Mouse (Mus musculus) neural tube, embryonic 14.5 days (tissue): ENCODE measurements around the gene Cntn2. TPM values are rescaled to one million over a fixed set of nuclear protein-coding genes. Genes with fewer than 3 reads are reported as not detected.
A peak's percentile ranks its signal among the peaks of the same experiment; 100 is the strongest.
"Not testable (repeated sequence)": the region's sequence is repeated elsewhere in the genome, so short reads cannot be mapped to it uniquely, and the experiment has no call there.

Experiments used
- ATAC-seq: fragments of 200-750 bp; cut with Nextera tagmentation; 2 replicates; pipeline ENCODE4 v1.8.0; 2017; ENCODE audit warnings: low read depth, mild to moderate bottlenecking, moderate TSS enrichment, moderate library complexity
- H3K27ac ChIP-seq: fragments of 300-500 bp; sonication (generic); 2 replicates; pipeline ENCODE4 v1.5.1; 2014; ENCODE audit warnings: low read depth, mild to moderate bottlenecking, control low read depth, low read length, moderate library complexity, mixed read lengths
- H3K27me3 ChIP-seq: fragments of 300-500 bp; sonication (generic); 2 replicates; pipeline ENCODE4 v1.6.1; 2014; ENCODE audit warnings: low read length; ENCODE audit not compliant: control insufficient read depth, insufficient read depth
- H3K36me3 ChIP-seq: fragments of 300-500 bp; sonication (generic); 2 replicates; pipeline ENCODE4 v1.6.1; 2014; ENCODE audit warnings: low read length, mixed read lengths; ENCODE audit not compliant: control insufficient read depth, insufficient read depth
- H3K4me1 ChIP-seq: fragments of 300-500 bp; sonication (generic); 2 replicates; pipeline ENCODE4 v1.6.1; 2014; ENCODE audit warnings: low read length; ENCODE audit not compliant: control insufficient read depth, insufficient read depth
- H3K4me2 ChIP-seq: fragments of 300-500 bp; sonication (generic); 2 replicates; pipeline ENCODE4 v1.6.1; 2014; ENCODE audit warnings: mild to moderate bottlenecking, low read depth, low read length, control low read depth
- H3K4me3 ChIP-seq: fragments of 300-500 bp; sonication (generic); 2 replicates; pipeline ENCODE4 v1.5.1; 2014; ENCODE audit warnings: low read depth, low read length, control low read depth, mixed read lengths
- H3K9ac ChIP-seq: fragments of 300-500 bp; sonication (generic); replicated peaks from 2 replicates; pipeline ENCODE4 v1.6.1; 2014; ENCODE audit warnings: low read depth, mild to moderate bottlenecking, control low read depth, low read length, mixed read lengths
- H3K9me3 ChIP-seq: fragments of 300-500 bp; sonication (generic); 2 replicates; pipeline ENCODE4 v1.6.1; 2016; ENCODE audit warnings: low read length; ENCODE audit not compliant: control insufficient read depth
- WGBS: fragments of 180-500 bp; shearing (Covaris S2); extraction: QIAGEN DNeasy Blood & Tissue Kit; methylation state at CpG from one replicate; pipeline ENCODE4 v1.1.7; 2014; 5-methylcytosine and 5-hydroxymethylcytosine counted together
- polyA plus RNA-seq: library from polyadenylated mRNA; unstranded; fragments of >200 nt; fragmentation: Nextera tagmentation; extraction: Ambion mirVana; gene quantifications from 2 replicates; pipeline ENCODE4 v1.2.1, GENCODE M21; 2014

Gene Cntn2
- polyA plus RNA-seq, 1 experiment from 2014 or later: 18.5 TPM

GRCm38 (mm10) chr1:132476928-132477691 lies 65.9 kb downstream of the Cntn2 start, which contains the start of gene Rbbp5:
Gene Rbbp5 (plus strand): TSS chr1:132477365.
- H3K4me1 ChIP-seq: peaks cover 24% of the 10 kb centered on the region
- H3K4me3 ChIP-seq: peak within 1 kb of the TSS; percentile 65
- WGBS: 1% methylated on average over 42 of the region's 43 CpGs

GRCm38 (mm10) chr1:132476575-132476927 lies 66.5 kb downstream of the Cntn2 start:
- H3K4me2 ChIP-seq: peak overlapping the region; percentile 88

More at GRCm38 (mm10) chr1:132476928-132477691, 65.9 kb downstream of the Cntn2 start, which contains the start of gene Rbbp5:
- peak; percentile 92 for ATAC-seq
- Histone ChIP-seq H3K27ac (peak within 1 kb of the TSS; percentile 60), H3K9ac (peak within 1 kb of the TSS; percentile 76), H3K27me3 (no peaks in the 10 kb centered on the region), H3K9me3 (no peaks in the 10 kb centered on the region), H3K36me3 (no peaks in the 10 kb centered on the region), H3K4me2 (peak within 1 kb of the TSS; percentile 88)

GRCm38 (mm10) chr1:132474496-132474895 lies 68.6 kb downstream of the Cntn2 start:
- Histone ChIP-seq H3K9ac (no peak overlapping the region), H3K36me3 (no peaks in the 10 kb centered on the region), H3K27me3 (no peaks in the 10 kb centered on the region), H3K4me3 (no peak overlapping the region), H3K27ac (no peak overlapping the region), H3K4me1 (peaks cover 24% of the 10 kb centered on the region), H3K9me3 (no peaks in the 10 kb centered on the region), H3K4me2 (no peak overlapping the region)
- 85% methylated on average over 1 of the region's 1 CpGs for WGBS
- ATAC-seq: no peak

More at GRCm38 (mm10) chr1:132476575-132476927, 66.5 kb downstream of the Cntn2 start:
- peak; percentile 63 for ATAC-seq
- Histone ChIP-seq H3K9ac (peak overlapping the region; percentile 76), H3K27ac (peak overlapping the region; percentile 44), H3K4me1 (peaks cover 24% of the 10 kb centered on the region), H3K9me3 (no peaks in the 10 kb centered on the region), H3K36me3 (no peaks in the 10 kb centered on the region), H3K4me3 (peak overlapping the region; percentile 65), H3K27me3 (no peaks in the 10 kb centered on the region)
- 6% methylated on average over 9 of the region's 9 CpGs for WGBS

DNA sequence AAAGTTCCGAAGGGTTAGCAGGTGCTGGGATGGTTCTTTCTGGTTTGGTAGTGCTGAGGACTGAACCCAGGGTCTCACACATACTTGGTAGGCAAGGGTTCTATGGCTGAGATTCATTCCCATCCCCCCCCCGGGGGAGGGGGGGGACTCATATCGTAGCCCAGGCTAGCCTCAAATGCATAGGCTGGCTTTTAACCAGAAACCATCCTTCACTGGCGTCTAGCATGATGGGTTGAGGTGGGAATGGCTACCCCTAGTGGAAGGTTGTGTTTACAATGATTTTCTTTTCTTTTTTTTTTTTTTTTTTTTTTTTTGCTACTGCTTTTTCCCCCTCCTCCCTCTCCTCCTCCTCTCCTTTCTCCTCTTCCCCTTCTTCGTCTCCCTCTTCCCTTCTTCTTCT lies 70.5 kb downstream of the Cntn2 start:
- Histone ChIP-seq H3K27me3 (no peaks in the 10 kb centered on the region), H3K4me2 (no peak overlapping the region), H3K9me3 (no peaks in the 10 kb centered on the region), H3K9ac (no peak overlapping the region), H3K27ac (no peak overlapping the region), H3K4me1 (peaks cover 8% of the 10 kb centered on the region; the same call in 1 of the 2 replicates), H3K36me3 (no peaks in the 10 kb centered on the region), H3K4me3 (no peak overlapping the region)
- 60% methylated on average over 5 of the region's 5 CpGs for WGBS
- no peak for ATAC-seq

DNA sequence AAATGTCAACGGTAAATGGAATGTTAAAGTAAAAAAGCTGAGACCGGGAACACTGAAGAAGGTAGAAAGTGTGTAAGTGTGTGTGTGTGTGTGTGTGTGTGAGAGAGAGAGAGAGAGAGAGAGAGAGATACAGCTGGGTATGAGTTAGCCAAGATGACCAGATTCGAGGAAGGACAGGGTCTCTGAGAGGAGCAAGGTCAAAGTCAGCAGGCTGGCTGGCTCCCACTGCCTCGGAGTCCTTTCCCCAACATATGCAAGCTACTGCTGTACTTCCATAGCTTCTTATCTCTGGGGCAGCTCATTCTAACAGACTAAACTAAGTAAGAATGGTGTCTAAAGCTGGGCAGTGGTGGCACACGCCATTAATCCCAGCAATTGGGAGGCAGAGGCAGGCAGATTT lies 71.6 kb downstream of the Cntn2 start:
- H3K27ac ChIP-seq: no peak overlapping the region
- H3K36me3 ChIP-seq: 0 out of 2 replicates have a peak, but pooled peaks cover 4% of the 10 kb centered on the region
- ATAC-seq: no peak
- H3K4me2 ChIP-seq: no peak overlapping the region
- 94% methylated on average over 5 of the region's 5 CpGs for WGBS
- no peak overlapping the region for H3K9ac ChIP-seq
- H3K4me1 ChIP-seq: peaks cover 8% of the 10 kb centered on the region; the same call in 1 of the 2 replicates
- H3K4me3 ChIP-seq: no peak overlapping the region
- H3K9me3 ChIP-seq: no peaks in the 10 kb centered on the region
- H3K27me3 ChIP-seq: no peaks in the 10 kb centered on the region

- H3K9me3 ChIP-seq: no peaks in the 10 kb centered on the region
- peaks cover 5% of the 10 kb centered on the region; the same call in 1 of the 2 replicates for H3K4me1 ChIP-seq
- no peak for ATAC-seq
- H3K27ac ChIP-seq: no peak overlapping the region
- H3K4me2 ChIP-seq: no peak overlapping the region
- 0 out of 2 replicates have a peak, but pooled peaks cover 4% of the 10 kb centered on the region for H3K36me3 ChIP-seq
- WGBS: 94% methylated on average over 2 of the region's 2 CpGs
- H3K9ac ChIP-seq: no peak overlapping the region
- H3K27me3 ChIP-seq: no peaks in the 10 kb centered on the region
- H3K4me3 ChIP-seq: no peak overlapping the region
Measured at GRCm38 (mm10) chr1:132471032-132471431, 72.0 kb downstream of the Cntn2 start.

- WGBS: 96% methylated on average over 1 of the region's 1 CpGs
Measured at GRCm38 (mm10) chr1:132470031-132470430, 73.0 kb downstream of the Cntn2 start.

GRCm38 (mm10) chr1:132469519-132469918 lies 73.5 kb downstream of the Cntn2 start:
- no peaks in the 10 kb centered on the region for H3K4me1 ChIP-seq
- H3K9me3 ChIP-seq: no peaks in the 10 kb centered on the region
- no peak for ATAC-seq
- H3K4me3 ChIP-seq: no peak overlapping the region
- H3K36me3 ChIP-seq: 0 out of 2 replicates have a peak, but pooled peaks cover 4% of the 10 kb centered on the region
- H3K9ac ChIP-seq: no peak overlapping the region
- no peak overlapping the region for H3K4me2 ChIP-seq
- 92% methylated on average over 7 of the region's 7 CpGs for WGBS
- H3K27me3 ChIP-seq: no peaks in the 10 kb centered on the region
- H3K27ac ChIP-seq: no peak overlapping the region

More at GRCm38 (mm10) chr1:132470031-132470430, 73.0 kb downstream of the Cntn2 start:
- H3K9me3 ChIP-seq, H3K9ac ChIP-seq, H3K4me3 ChIP-seq, ATAC-seq, H3K4me2 ChIP-seq, H3K27me3 ChIP-seq, H3K36me3 ChIP-seq, H3K27ac ChIP-seq, H3K4me1 ChIP-seq: not testable (repeated sequence)

- Histone ChIP-seq H3K4me1 (no peaks in the 10 kb centered on the region), H3K4me2 (no peak overlapping the region), H3K27ac (no peak overlapping the region), H3K36me3 (0 out of 2 replicates have a peak, but pooled peaks cover 7% of the 10 kb centered on the region), H3K9me3 (no peaks in the 10 kb centered on the region), H3K9ac (no peak overlapping the region), H3K4me3 (no peak overlapping the region), H3K27me3 (no peaks in the 10 kb centered on the region)
- no peak for ATAC-seq
Measured at GRCm38 (mm10) chr1:132468926-132469325, 74.1 kb downstream of the Cntn2 start.
